In the genomic region with DNA sequence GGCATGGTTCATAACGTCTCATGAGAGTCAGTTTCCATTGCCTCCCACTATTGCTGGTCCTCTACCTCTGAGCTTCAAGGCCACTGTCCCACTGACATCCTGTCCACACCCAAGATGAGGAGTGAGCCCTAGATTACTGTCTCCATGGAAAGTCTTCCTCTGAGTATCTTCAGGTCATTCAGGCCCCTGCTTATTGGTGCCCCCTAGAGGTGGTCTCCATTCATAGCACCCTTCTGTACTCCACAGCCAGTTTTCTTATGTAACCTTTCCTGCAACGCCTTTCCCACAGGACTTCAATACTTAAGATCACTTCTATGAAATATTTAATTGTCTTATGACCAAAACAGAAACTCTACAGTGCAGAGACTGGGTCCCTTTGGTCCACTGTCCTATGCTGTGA, we compare ENCODE assay signal across 7 mouse cellular contexts.
A peak's percentile ranks its signal among the peaks of the same experiment; 100 is the strongest.
DNase-seq lines count a peak whose midpoint lies in the region; ATAC-seq and TF ChIP-seq lines count a peak whose summit lies in the region.

No protein-coding gene starts in this region.

- intact Hi-C loops in heart, postnatal 14 days (cut with DNase I), result no loop called here

- peaks cover 28% of the 10 kb centered on the region for H3K4me1 ChIP-seq in heart, embryonic 12.5 days (replicated peaks)
- H3K4me1 ChIP-seq in lung, postnatal 0 days (ENCODE audit: insufficient read depth, low read depth, low read length), result no peaks in the 10 kb centered on the region
- H3K4me1 ChIP-seq in stomach, postnatal 0 days (replicated peaks; ENCODE audit: control insufficient read depth, insufficient read depth), result no peaks in the 10 kb centered on the region

- TF ChIP-seq EP300 in lung, postnatal 0 days (IDR thresholded peaks at IDR 0.05), result no peak
- no peak for TF ChIP-seq EP300 in stomach, postnatal 0 days (optimal IDR thresholded peaks at IDR 0.05)

- no peaks in the 10 kb centered on the region for H3K27me3 ChIP-seq in heart, embryonic 12.5 days (replicated peaks)
- no peaks in the 10 kb centered on the region for H3K27me3 ChIP-seq in lung, postnatal 0 days (replicated peaks; ENCODE audit: insufficient read depth, low read length)
- no peaks in the 10 kb centered on the region for H3K27me3 ChIP-seq in stomach, postnatal 0 days (ENCODE audit: control insufficient read depth, insufficient read depth, low read length)

- no peak overlapping the region for H3K4me3 ChIP-seq in heart, embryonic 12.5 days
- no peak overlapping the region for H3K4me3 ChIP-seq in lung, postnatal 0 days (ENCODE audit: low read depth, low read length)
- no peak overlapping the region for H3K4me3 ChIP-seq in stomach, postnatal 0 days (ENCODE audit: low read depth, low read length)

- H3K9me3 ChIP-seq in heart, embryonic 12.5 days (replicated peaks), result no peaks in the 10 kb centered on the region
- no peaks in the 10 kb centered on the region for H3K9me3 ChIP-seq in lung, postnatal 0 days (ENCODE audit: low read length)
- no peaks in the 10 kb centered on the region for H3K9me3 ChIP-seq in stomach, postnatal 0 days (ENCODE audit: control insufficient read depth, low read length)

- H3K36me3 ChIP-seq in heart, embryonic 12.5 days, result no peaks in the 10 kb centered on the region
- no peaks in the 10 kb centered on the region for H3K36me3 ChIP-seq in lung, postnatal 0 days (ENCODE audit: insufficient read depth, low read length)
- no peaks in the 10 kb centered on the region for H3K36me3 ChIP-seq in stomach, postnatal 0 days (ENCODE audit: control insufficient read depth, insufficient read depth, low read length)

- TF ChIP-seq CTCF in lung, postnatal 0 days (IDR thresholded peaks at IDR 0.05), result peak; percentile 59
- TF ChIP-seq CTCF in stomach, postnatal 0 days (IDR thresholded peaks at IDR 0.05; ENCODE audit: low read depth), result peak; percentile 56

- no peak overlapping the region for H3K9ac ChIP-seq in heart, embryonic 12.5 days
- no peak overlapping the region for H3K9ac ChIP-seq in lung, postnatal 0 days (replicated peaks; ENCODE audit: low read depth)
- no peak overlapping the region for H3K9ac ChIP-seq in stomach, postnatal 0 days (ENCODE audit: low read length)

- 0 out of 2 replicates have a peak overlapping the region, but pooled peaks have one; percentile 50 for H3K27ac ChIP-seq in heart, embryonic 12.5 days (ENCODE audit: poor library complexity, severe bottlenecking)
- no peak overlapping the region for H3K27ac ChIP-seq in lung, postnatal 0 days (ENCODE audit: low read length)
- no peak overlapping the region for H3K27ac ChIP-seq in stomach, postnatal 0 days (replicated peaks)

- DNase-seq in heart, postnatal 14 days, result no peak
- no peak for DNase-seq in lung, postnatal 0 days (ENCODE audit: low spot score)
- no peak for DNase-seq in lung, postnatal 4 days
- DNase-seq in cerebellum, adult 11-12 months, result peak; percentile 14
- no peak for DNase-seq in stomach, postnatal 0 days (ENCODE audit: low spot score)
- no peak for DNase-seq in urinary bladder, postnatal 4 days (ENCODE audit: low spot score in 2 of 2)

- ATAC-seq in heart, embryonic 12.5 days (ENCODE audit: insufficient number of reproducible peaks, low FRiP score), result no peak
- no peak for ATAC-seq in lung, postnatal 0 days
- no peak for ATAC-seq in stomach, postnatal 0 days (ENCODE audit: low FRiP score, low TSS enrichment)

- H3K4me2 ChIP-seq in heart, embryonic 12.5 days, result no peak overlapping the region
- H3K4me2 ChIP-seq in lung, postnatal 0 days (replicated peaks; ENCODE audit: low read depth, low read length), result no peak overlapping the region
- no peak overlapping the region for H3K4me2 ChIP-seq in stomach, postnatal 0 days (replicated peaks; ENCODE audit: low read depth)

- 66% methylated on average over 2 of the region's 2 CpGs for WGBS in heart, embryonic 12.5 days
- WGBS in lung, postnatal 0 days, result 59% methylated on average over 2 of the region's 2 CpGs
- 63% methylated on average over 2 of the region's 2 CpGs for WGBS in stomach, postnatal 0 days
